Mouse (Mus musculus): ENCODE measurements around the gene Ushbp1. TPM values are rescaled to one million over a fixed set of nuclear protein-coding genes. Genes with fewer than 3 reads are reported as not detected.
"Not testable (repeated sequence)": the region's sequence is repeated elsewhere in the genome, so short reads cannot be mapped to it uniquely, and the experiment has no call there.

Ushbp1 gene
- total and polyA plus RNA-seq, 2 experiments from 2014 or later: 4.2 to 5.6 TPM

- ATAC-seq (no peak), DNase-seq (no peak)
- Histone ChIP-seq H3K4me2 (ENCODE audit: low read depth) (no peak overlapping the region), H3K4me3 (ENCODE audit: low read depth, low read length) (no peak overlapping the region), H3K27ac (ENCODE audit: low read depth, low read length) (no peak overlapping the region), H3K9me3 (ENCODE audit: low read length) (no peaks in the 10 kb centered on the region), H3K27me3 (ENCODE audit: insufficient read depth, low read length) (no peaks in the 10 kb centered on the region), H3K36me3 (ENCODE audit: insufficient read depth) (peaks cover 93% of the 10 kb centered on the region), H3K4me1 (ENCODE audit: insufficient read depth) (no peaks in the 10 kb centered on the region), H3K9ac (no peak overlapping the region)
- 91% methylated on average over 1 of the region's 1 CpGs for WGBS
- TF ChIP-seq CTCF (IDR thresholded peaks at IDR 0.05; ENCODE audit: low read depth): no peak
Measured at GRCm38 (mm10) chr8:71351520-71351919, 44.1 kb downstream of the Ushbp1 start.

- Histone ChIP-seq H3K27me3 (ENCODE audit: insufficient read depth, low read length) (no peaks in the 10 kb centered on the region), H3K4me1 (ENCODE audit: insufficient read depth) (no peaks in the 10 kb centered on the region), H3K9ac (no peak overlapping the region), H3K9me3 (ENCODE audit: low read length) (no peaks in the 10 kb centered on the region), H3K27ac (ENCODE audit: low read depth, low read length) (no peak overlapping the region), H3K36me3 (ENCODE audit: insufficient read depth) (peaks cover 93% of the 10 kb centered on the region), H3K4me3 (ENCODE audit: low read depth, low read length) (no peak overlapping the region), H3K4me2 (ENCODE audit: low read depth) (no peak overlapping the region)
- DNase-seq (no peak), ATAC-seq (no peak)
- TF ChIP-seq CTCF (IDR thresholded peaks at IDR 0.05; ENCODE audit: low read depth): no peak
- WGBS: 80% methylated on average over 3 of the region's 3 CpGs
Measured at GRCm38 (mm10) chr8:71351117-71351516, 44.5 kb downstream of the Ushbp1 start.

DNA sequence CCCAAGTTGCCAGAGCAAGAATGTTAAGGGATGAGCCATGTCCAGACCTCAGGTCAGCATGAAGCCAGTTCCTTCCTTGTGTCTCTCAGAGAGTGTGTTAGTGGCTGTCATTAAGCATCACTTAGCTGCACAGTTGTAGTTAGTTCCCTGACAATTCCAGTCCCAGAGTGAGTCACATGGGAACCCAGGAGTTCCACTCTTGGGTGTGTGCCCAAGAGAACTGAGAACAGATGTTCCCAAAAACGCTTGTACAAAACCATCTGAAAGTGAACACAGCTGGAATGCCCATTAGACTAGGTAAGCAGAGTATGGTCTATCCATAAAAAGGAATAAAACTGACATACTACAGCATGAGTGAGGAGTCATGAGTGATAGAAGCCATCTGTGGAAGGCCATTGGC is 49.0 kb downstream of the Ushbp1 start:
- no peak for ATAC-seq
- Histone ChIP-seq H3K9ac (no peak overlapping the region), H3K36me3 (ENCODE audit: insufficient read depth) (peaks cover 84% of the 10 kb centered on the region), H3K9me3 (ENCODE audit: low read length) (no peaks in the 10 kb centered on the region), H3K4me1 (ENCODE audit: insufficient read depth) (no peaks in the 10 kb centered on the region), H3K4me2 (ENCODE audit: low read depth) (no peak overlapping the region), H3K27ac (ENCODE audit: low read depth, low read length) (no peak overlapping the region), H3K27me3 (ENCODE audit: insufficient read depth, low read length) (no peaks in the 10 kb centered on the region), H3K4me3 (ENCODE audit: low read depth, low read length) (no peak overlapping the region)
- TF ChIP-seq CTCF (IDR thresholded peaks at IDR 0.05; ENCODE audit: low read depth): no peak
- WGBS: 78% methylated on average over 1 of the region's 1 CpGs
- no peak for DNase-seq

DNA sequence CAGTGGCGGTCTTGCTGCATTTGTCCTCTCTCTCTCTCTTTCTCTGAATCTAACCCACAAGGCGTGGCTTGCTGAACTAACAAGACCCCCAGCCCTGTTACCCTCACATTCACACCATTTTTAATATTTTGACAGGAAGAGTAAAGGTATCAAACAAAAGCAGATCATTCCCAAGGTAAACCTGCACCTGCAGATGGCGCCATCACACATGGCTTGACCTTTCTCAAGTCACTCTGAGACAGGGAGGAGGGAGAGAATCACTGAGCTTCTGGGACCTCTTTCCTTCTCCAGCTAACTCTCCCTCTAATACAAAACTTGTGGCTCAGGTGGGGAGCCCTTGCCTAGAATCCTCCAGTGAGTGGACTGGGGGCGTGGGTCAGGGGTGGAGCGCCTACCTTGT is 55.0 kb downstream of the Ushbp1 start:
- 82% methylated on average over 5 of the region's 5 CpGs for WGBS
- no peak for ATAC-seq
- Histone ChIP-seq H3K9me3 (ENCODE audit: low read length) (no peaks in the 10 kb centered on the region), H3K27me3 (ENCODE audit: insufficient read depth, low read length) (no peaks in the 10 kb centered on the region), H3K36me3 (ENCODE audit: insufficient read depth) (peaks cover 74% of the 10 kb centered on the region), H3K9ac (no peak overlapping the region), H3K4me1 (ENCODE audit: insufficient read depth) (no peaks in the 10 kb centered on the region), H3K4me2 (ENCODE audit: low read depth) (no peak overlapping the region), H3K4me3 (ENCODE audit: low read depth, low read length) (no peak overlapping the region), H3K27ac (ENCODE audit: low read depth, low read length) (no peak overlapping the region)
- peak; percentile 45 for TF ChIP-seq CTCF (IDR thresholded peaks at IDR 0.05; ENCODE audit: low read depth)
- peak; percentile 2 for DNase-seq

DNA sequence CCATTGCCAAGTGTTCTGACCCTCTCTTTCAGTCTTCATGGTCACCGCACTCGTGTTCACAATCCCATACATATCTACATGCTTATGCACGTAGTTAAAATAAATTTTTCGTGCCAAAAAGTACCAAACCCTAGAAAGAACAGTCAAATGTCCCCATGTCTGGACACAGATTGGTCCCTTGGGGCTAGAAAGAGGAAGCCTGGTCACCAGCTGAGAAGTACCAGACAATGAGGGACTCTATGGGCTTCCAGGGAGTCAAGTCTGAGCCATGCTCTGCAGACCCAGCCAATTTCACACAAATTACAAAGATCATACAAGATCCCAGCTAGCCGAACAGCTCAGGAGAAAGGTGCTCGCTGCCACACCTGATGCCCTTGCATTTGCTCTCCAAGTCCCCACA is 57.8 kb downstream of the Ushbp1 start:
- H3K4me1 ChIP-seq (ENCODE audit: insufficient read depth); H3K4me2 ChIP-seq (ENCODE audit: low read depth); H3K9me3 ChIP-seq (ENCODE audit: low read length); H3K27me3 ChIP-seq (ENCODE audit: insufficient read depth, low read length); H3K27ac ChIP-seq (ENCODE audit: low read depth, low read length); H3K4me3 ChIP-seq (ENCODE audit: low read depth, low read length); H3K9ac ChIP-seq; DNase-seq; ATAC-seq: not testable (repeated sequence)
- 93% methylated on average over 6 of the region's 6 CpGs for WGBS
- H3K36me3 ChIP-seq (ENCODE audit: insufficient read depth): peaks cover 65% of the 10 kb centered on the region

Other genes with a start within 250 kb of the Ushbp1 start
- 31.4 and 35.2 TPM in 2 replicates for gene Myo9b, start 123.1 kb downstream of the Ushbp1 start, total RNA-seq (2014; rRNA removed)
- gene Myo9b, start 123.1 kb downstream of the Ushbp1 start, polyA plus RNA-seq (2015; fragmentation: Nextera tagmentation; extraction: Ambion mirVana): 5.7 and 6.5 TPM in 2 replicates
- 36.4 and 38.9 TPM in 2 replicates for gene Haus8, start 122.9 kb downstream of the Ushbp1 start, total RNA-seq (2014; rRNA removed)
- 34.0 and 40.7 TPM in 2 replicates for gene Haus8, start 122.9 kb downstream of the Ushbp1 start, polyA plus RNA-seq (2015; fragmentation: Nextera tagmentation; extraction: Ambion mirVana)
- gene Use1, start 29.0 kb downstream of the Ushbp1 start, total RNA-seq (2014; rRNA removed): 148 and 195 TPM in 2 replicates
- 124 and 140 TPM in 2 replicates for gene Use1, start 29.0 kb downstream of the Ushbp1 start, polyA plus RNA-seq (2015; fragmentation: Nextera tagmentation; extraction: Ambion mirVana)
- 14.3 and 16.2 TPM in 2 replicates for gene Ocel1, start 24.5 kb downstream of the Ushbp1 start, total RNA-seq (2014; rRNA removed)
- gene Ocel1, start 24.5 kb downstream of the Ushbp1 start, polyA plus RNA-seq (2015; fragmentation: Nextera tagmentation; extraction: Ambion mirVana): 5.2 and 6.6 TPM in 2 replicates
- gene Nr2f6, start 13.8 kb downstream of the Ushbp1 start, total RNA-seq (2014; rRNA removed): 59.0 and 63.9 TPM in 2 replicates
- gene Nr2f6, start 13.8 kb downstream of the Ushbp1 start, polyA plus RNA-seq (2015; fragmentation: Nextera tagmentation; extraction: Ambion mirVana): 26.0 and 28.9 TPM in 2 replicates
- gene Babam1, start 1.1 kb upstream of the Ushbp1 start, total RNA-seq (2014; rRNA removed): 87.2 and 94.0 TPM in 2 replicates
- gene Babam1, start 1.1 kb upstream of the Ushbp1 start, polyA plus RNA-seq (2015; fragmentation: Nextera tagmentation; extraction: Ambion mirVana): 98.9 and 107 TPM in 2 replicates
- 0.81 and 2.8 TPM in 2 replicates for gene Ankle1, start 10.2 kb upstream of the Ushbp1 start, total RNA-seq (2014; rRNA removed)
- 0.97 and 2.3 TPM in 2 replicates for gene Ankle1, start 10.2 kb upstream of the Ushbp1 start, polyA plus RNA-seq (2015; fragmentation: Nextera tagmentation; extraction: Ambion mirVana)
- 187 and 210 TPM in 2 replicates for gene Abhd8, start 67.9 kb upstream of the Ushbp1 start, total RNA-seq (2014; rRNA removed)
- 168 and 169 TPM in 2 replicates for gene Abhd8, start 67.9 kb upstream of the Ushbp1 start, polyA plus RNA-seq (2015; fragmentation: Nextera tagmentation; extraction: Ambion mirVana)
- gene Mrpl34, start 69.2 kb upstream of the Ushbp1 start, total RNA-seq (2014; rRNA removed): 75.0 and 80.5 TPM in 2 replicates
- 145 and 184 TPM in 2 replicates for gene Mrpl34, start 69.2 kb upstream of the Ushbp1 start, polyA plus RNA-seq (2015; fragmentation: Nextera tagmentation; extraction: Ambion mirVana)
- 179 and 184 TPM in 2 replicates for gene Dda1, start 73.4 kb upstream of the Ushbp1 start, total RNA-seq (2014; rRNA removed)
- gene Dda1, start 73.4 kb upstream of the Ushbp1 start, polyA plus RNA-seq (2015; fragmentation: Nextera tagmentation; extraction: Ambion mirVana): 274 and 283 TPM in 2 replicates
- 76.5 and 82.2 TPM in 2 replicates for gene Ano8, start 90.2 kb upstream of the Ushbp1 start, total RNA-seq (2014; rRNA removed)
- gene Ano8, start 90.2 kb upstream of the Ushbp1 start, polyA plus RNA-seq (2015; fragmentation: Nextera tagmentation; extraction: Ambion mirVana): 5.9 and 7.7 TPM in 2 replicates
- 23.6 and 33.6 TPM in 2 replicates for gene Gtpbp3, start 92.3 kb upstream of the Ushbp1 start, total RNA-seq (2014; rRNA removed)
- gene Gtpbp3, start 92.3 kb upstream of the Ushbp1 start, polyA plus RNA-seq (2015; fragmentation: Nextera tagmentation; extraction: Ambion mirVana): 6.9 and 9.4 TPM in 2 replicates
- 2.2 and 4.0 TPM in 2 replicates for gene Plvap, start 116.0 kb upstream of the Ushbp1 start, total RNA-seq (2014; rRNA removed)
- 6.9 and 8.7 TPM in 2 replicates for gene Plvap, start 116.0 kb upstream of the Ushbp1 start, polyA plus RNA-seq (2015; fragmentation: Nextera tagmentation; extraction: Ambion mirVana)
- gene Ccdc194, start 129.9 kb upstream of the Ushbp1 start, total RNA-seq (2014; rRNA removed): 0.48 TPM in 1 of 2 replicates, not detected in the other
- 0.08 and 0.16 TPM in 2 replicates for gene Ccdc194, start 129.9 kb upstream of the Ushbp1 start, polyA plus RNA-seq (2015; fragmentation: Nextera tagmentation; extraction: Ambion mirVana)
- gene Bst2, start 141.7 kb upstream of the Ushbp1 start, total RNA-seq (2014; rRNA removed): 10.1 and 17.8 TPM in 2 replicates
- gene Bst2, start 141.7 kb upstream of the Ushbp1 start, polyA plus RNA-seq (2015; fragmentation: Nextera tagmentation; extraction: Ambion mirVana): 19.3 and 21.0 TPM in 2 replicates
- 70.5 and 81.7 TPM in 2 replicates for gene Mvb12a, start 147.1 kb upstream of the Ushbp1 start, total RNA-seq (2014; rRNA removed)
- gene Mvb12a, start 147.1 kb upstream of the Ushbp1 start, polyA plus RNA-seq (2015; fragmentation: Nextera tagmentation; extraction: Ambion mirVana): 73.4 and 87.4 TPM in 2 replicates
- gene Tmem221, start 163.1 kb upstream of the Ushbp1 start, total RNA-seq (2014; rRNA removed): 0.08 TPM in 1 of 2 replicates, not detected in the other
- 0.16 and 0.18 TPM in 2 replicates for gene Tmem221, start 163.1 kb upstream of the Ushbp1 start, polyA plus RNA-seq (2015; fragmentation: Nextera tagmentation; extraction: Ambion mirVana)
- gene Nxnl1, start 170.8 kb upstream of the Ushbp1 start, total RNA-seq (2014; rRNA removed): 0.08 TPM in 1 of 2 replicates, not detected in the other
- gene Nxnl1, start 170.8 kb upstream of the Ushbp1 start, polyA plus RNA-seq (2015; fragmentation: Nextera tagmentation; extraction: Ambion mirVana): not detected in 2 replicates
- 106 and 133 TPM in 2 replicates for gene Slc27a1, start 173.1 kb upstream of the Ushbp1 start, total RNA-seq (2014; rRNA removed)
- 74.8 and 102 TPM in 2 replicates for gene Slc27a1, start 173.1 kb upstream of the Ushbp1 start, polyA plus RNA-seq (2015; fragmentation: Nextera tagmentation; extraction: Ambion mirVana)
- gene Pgls, start 196.4 kb upstream of the Ushbp1 start, total RNA-seq (2014; rRNA removed): 248 and 264 TPM in 2 replicates
- gene Pgls, start 196.4 kb upstream of the Ushbp1 start, polyA plus RNA-seq (2015; fragmentation: Nextera tagmentation; extraction: Ambion mirVana): 262 and 318 TPM in 2 replicates
- gene Fam129c, start 201.8 kb upstream of the Ushbp1 start, total RNA-seq (2014; rRNA removed): 3.4 and 11.1 TPM in 2 replicates
- gene Fam129c, start 201.8 kb upstream of the Ushbp1 start, polyA plus RNA-seq (2015; fragmentation: Nextera tagmentation; extraction: Ambion mirVana): 2.0 and 2.8 TPM in 2 replicates
- gene Colgalt1, start 215.2 kb upstream of the Ushbp1 start, total RNA-seq (2014; rRNA removed): 84.3 and 85.6 TPM in 2 replicates
- 58.4 and 59.6 TPM in 2 replicates for gene Colgalt1, start 215.2 kb upstream of the Ushbp1 start, polyA plus RNA-seq (2015; fragmentation: Nextera tagmentation; extraction: Ambion mirVana)